Mouse (Mus musculus) intestine, embryonic 16.5 days (tissue): ENCODE results near the gene Pld3. TPM values are rescaled to one million over a fixed set of nuclear protein-coding genes. Genes with fewer than 3 reads are reported as not detected.

ENCODE experiments used
- ATAC-seq: fragments of 200-750 bp; cut with Nextera tagmentation; 2 replicates; pipeline ENCODE4 v1.8.0; 2017; ENCODE audit warnings: moderate TSS enrichment, moderate library complexity
- H3K27ac ChIP-seq: fragments of 300-500 bp; sonication (generic); 2 replicates; pipeline ENCODE4 v1.5.1; 2014; ENCODE audit warnings: mild to moderate bottlenecking, low read length
- H3K27me3 ChIP-seq: fragments of 300-500 bp; sonication (generic); replicated peaks from 2 replicates; pipeline ENCODE4 v1.6.1; 2014; ENCODE audit warnings: low read length, control low read depth, mixed read lengths; ENCODE audit not compliant: control insufficient read depth, insufficient read depth
- H3K36me3 ChIP-seq: fragments of 300-500 bp; sonication (generic); 2 replicates; pipeline ENCODE4 v1.6.1; 2014; ENCODE audit warnings: low read length, control low read depth; ENCODE audit not compliant: control insufficient read depth, insufficient read depth
- H3K4me1 ChIP-seq: fragments of 300-500 bp; sonication (generic); 2 replicates; pipeline ENCODE4 v1.6.1; 2014; ENCODE audit warnings: low read length, control low read depth, mixed read lengths; ENCODE audit not compliant: control insufficient read depth, insufficient read depth
- H3K4me2 ChIP-seq: fragments of 300-500 bp; sonication (generic); 2 replicates; pipeline ENCODE4 v1.6.1; 2014; ENCODE audit warnings: low read depth, low read length, control low read depth
- H3K4me3 ChIP-seq: fragments of 300-500 bp; sonication (generic); 2 replicates; pipeline ENCODE4 v1.5.1; 2014; ENCODE audit warnings: mild to moderate bottlenecking, low read length
- H3K9ac ChIP-seq: fragments of 300-500 bp; sonication (generic); 2 replicates; pipeline ENCODE4 v1.6.1; 2014; ENCODE audit warnings: low read depth, low read length
- H3K9me3 ChIP-seq: fragments of 300-500 bp; sonication (generic); 2 replicates; pipeline ENCODE4 v1.6.1; 2016; ENCODE audit warnings: low read length, control low read depth; ENCODE audit not compliant: control insufficient read depth
- WGBS: fragments of 180-500 bp; shearing (Covaris S2); extraction: QIAGEN DNeasy Blood & Tissue Kit; methylation state at CpG from one replicate; pipeline ENCODE4 v1.1.7; 2014; 5-methylcytosine and 5-hydroxymethylcytosine counted together
- polyA plus RNA-seq: library from polyadenylated mRNA; unstranded; fragments of >200 nt; fragmentation: Nextera tagmentation; extraction: Ambion mirVana; gene quantifications from 2 replicates; pipeline ENCODE4 v1.2.1, GENCODE M21; 2015

Pld3 gene
- polyA plus RNA-seq, 1 experiment from 2014 or later, result 65.6 TPM

- Histone ChIP-seq H3K4me3 (peak overlapping the region; percentile 81), H3K4me2 (peak overlapping the region; percentile 50), H3K4me1 (peaks cover 14% of the 10 kb centered on the region), H3K9ac (peak overlapping the region; percentile 92), H3K27me3 (no peaks in the 10 kb centered on the region), H3K27ac (peak overlapping the region; percentile 98), H3K9me3 (no peaks in the 10 kb centered on the region), H3K36me3 (no peaks in the 10 kb centered on the region)
- 55% methylated on average over 4 of the region's 4 CpGs for WGBS
- ATAC-seq, result no peak
These were observed 37.7 kb upstream of the Pld3 start for GRCm38 (mm10) chr7:27590566-27591213.

- no peak for ATAC-seq
- Histone ChIP-seq H3K4me1 (peaks cover 14% of the 10 kb centered on the region), H3K27me3 (no peaks in the 10 kb centered on the region), H3K9me3 (no peaks in the 10 kb centered on the region), H3K4me3 (no peak overlapping the region), H3K27ac (no peak overlapping the region), H3K36me3 (no peaks in the 10 kb centered on the region), H3K9ac (no peak overlapping the region), H3K4me2 (no peak overlapping the region)
- WGBS, result 93% methylated on average over 4 of the region's 4 CpGs
These were observed 37.1 kb upstream of the Pld3 start for GRCm38 (mm10) chr7:27590088-27590487.

GRCm38 (mm10) chr7:27587741-27588140, 34.7 kb upstream of the Pld3 start:
- no peak overlapping the region for H3K4me3 ChIP-seq
- no peak for ATAC-seq
- no peak overlapping the region for H3K9ac ChIP-seq
- no peak overlapping the region for H3K4me2 ChIP-seq
- H3K4me1 ChIP-seq, result peaks cover 6% of the 10 kb centered on the region; the same call in 1 of the 2 replicates
- H3K27ac ChIP-seq, result no peak overlapping the region
- no peaks in the 10 kb centered on the region for H3K36me3 ChIP-seq
- no peaks in the 10 kb centered on the region for H3K27me3 ChIP-seq
- H3K9me3 ChIP-seq, result no peaks in the 10 kb centered on the region
- 82% methylated on average over 2 of the region's 2 CpGs for WGBS

- Histone ChIP-seq H3K9me3 (no peaks in the 10 kb centered on the region), H3K4me1 (0 out of 2 replicates have a peak, but pooled peaks cover 4% of the 10 kb centered on the region), H3K4me3 (no peak overlapping the region), H3K36me3 (0 out of 2 replicates have a peak, but pooled peaks cover 5% of the 10 kb centered on the region), H3K27ac (no peak overlapping the region), H3K9ac (no peak overlapping the region), H3K4me2 (no peak overlapping the region), H3K27me3 (no peaks in the 10 kb centered on the region)
- 75% methylated on average over 2 of the region's 2 CpGs for WGBS
- ATAC-seq, result no peak
These were observed 33.8 kb upstream of the Pld3 start for GRCm38 (mm10) chr7:27586861-27587260.

GRCm38 (mm10) chr7:27580380-27581174, 27.6 kb upstream of the Pld3 start:
- no peaks in the 10 kb centered on the region for H3K9me3 ChIP-seq
- no peak overlapping the region for H3K27ac ChIP-seq
- no peak overlapping the region for H3K4me3 ChIP-seq
- ATAC-seq, result no peak
- WGBS, result 90% methylated on average over 14 of the region's 14 CpGs
- H3K4me1 ChIP-seq, result no peaks in the 10 kb centered on the region
- no peak overlapping the region for H3K9ac ChIP-seq
- peaks cover 18% of the 10 kb centered on the region for H3K36me3 ChIP-seq
- H3K27me3 ChIP-seq, result no peaks in the 10 kb centered on the region
- no peak overlapping the region for H3K4me2 ChIP-seq

GRCm38 (mm10) chr7:27578465-27578864, 25.4 kb upstream of the Pld3 start:
- no peaks in the 10 kb centered on the region for H3K27me3 ChIP-seq
- no peak overlapping the region for H3K4me2 ChIP-seq
- H3K27ac ChIP-seq, result no peak overlapping the region
- ATAC-seq, result no peak
- no peaks in the 10 kb centered on the region for H3K4me1 ChIP-seq
- WGBS, result 92% methylated on average over 7 of the region's 7 CpGs
- H3K9ac ChIP-seq, result no peak overlapping the region
- H3K36me3 ChIP-seq, result peaks cover 23% of the 10 kb centered on the region
- H3K4me3 ChIP-seq, result no peak overlapping the region
- no peaks in the 10 kb centered on the region for H3K9me3 ChIP-seq

GRCm38 (mm10) chr7:27577589-27577988, 24.6 kb upstream of the Pld3 start:
- H3K4me3 ChIP-seq, result no peak overlapping the region
- no peak overlapping the region for H3K27ac ChIP-seq
- H3K4me2 ChIP-seq, result no peak overlapping the region
- peaks cover 23% of the 10 kb centered on the region for H3K36me3 ChIP-seq
- no peak for ATAC-seq
- H3K27me3 ChIP-seq, result no peaks in the 10 kb centered on the region
- 84% methylated on average over 6 of the region's 6 CpGs for WGBS
- H3K9ac ChIP-seq, result no peak overlapping the region
- no peaks in the 10 kb centered on the region for H3K4me1 ChIP-seq
- H3K9me3 ChIP-seq, result no peaks in the 10 kb centered on the region

- 71% methylated on average over 6 of the region's 6 CpGs for WGBS
These were observed 23.9 kb upstream of the Pld3 start for GRCm38 (mm10) chr7:27576914-27577313.

GRCm38 (mm10) chr7:27574124-27574880, 21.3 kb upstream of the Pld3 start:
- ATAC-seq, result no peak
- no peak overlapping the region for H3K27ac ChIP-seq
- no peak overlapping the region for H3K9ac ChIP-seq
- WGBS, result 93% methylated on average over 14 of the region's 14 CpGs
- no peak overlapping the region for H3K4me2 ChIP-seq
- H3K4me1 ChIP-seq, result no peaks in the 10 kb centered on the region
- H3K36me3 ChIP-seq, result peaks cover 10% of the 10 kb centered on the region
- no peaks in the 10 kb centered on the region for H3K27me3 ChIP-seq
- H3K4me3 ChIP-seq, result no peak overlapping the region
- no peaks in the 10 kb centered on the region for H3K9me3 ChIP-seq

More at GRCm38 (mm10) chr7:27576914-27577313, 23.9 kb upstream of the Pld3 start:
- Histone ChIP-seq H3K36me3 (peaks cover 18% of the 10 kb centered on the region), H3K27me3 (no peaks in the 10 kb centered on the region), H3K4me1 (no peaks in the 10 kb centered on the region), H3K9me3 (no peaks in the 10 kb centered on the region), H3K4me2 (no peak overlapping the region), H3K4me3 (no peak overlapping the region), H3K27ac (no peak overlapping the region), H3K9ac (no peak overlapping the region)
- ATAC-seq, result no peak
